Mouse (Mus musculus): ENCODE measurements around the gene Snrnp27.
A peak's percentile ranks its signal among the peaks of the same experiment; 100 is the strongest.

Gene Snrnp27

DNA sequence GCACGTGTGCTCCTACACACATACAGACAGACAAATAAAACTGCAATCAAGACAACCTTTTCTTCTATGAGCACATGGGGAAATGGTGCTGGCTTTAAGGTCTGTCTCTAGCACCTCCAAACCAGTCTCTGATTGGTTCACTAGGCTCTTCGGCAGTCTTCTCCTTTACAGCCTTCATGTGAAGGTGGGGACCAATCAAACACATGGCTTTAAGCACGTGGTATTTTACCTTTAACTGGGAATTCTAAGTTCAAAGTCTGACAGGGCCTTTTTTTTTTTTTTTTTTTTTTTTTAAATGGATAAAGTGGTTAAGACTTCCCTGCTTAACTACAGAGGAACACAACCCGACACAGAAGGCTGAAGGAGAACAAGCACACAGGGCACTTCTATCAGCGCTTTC is 19.2 kb downstream of the Snrnp27 start:
- DNase-seq (ENCODE audit: low read depth, low spot score): no peak

DNA sequence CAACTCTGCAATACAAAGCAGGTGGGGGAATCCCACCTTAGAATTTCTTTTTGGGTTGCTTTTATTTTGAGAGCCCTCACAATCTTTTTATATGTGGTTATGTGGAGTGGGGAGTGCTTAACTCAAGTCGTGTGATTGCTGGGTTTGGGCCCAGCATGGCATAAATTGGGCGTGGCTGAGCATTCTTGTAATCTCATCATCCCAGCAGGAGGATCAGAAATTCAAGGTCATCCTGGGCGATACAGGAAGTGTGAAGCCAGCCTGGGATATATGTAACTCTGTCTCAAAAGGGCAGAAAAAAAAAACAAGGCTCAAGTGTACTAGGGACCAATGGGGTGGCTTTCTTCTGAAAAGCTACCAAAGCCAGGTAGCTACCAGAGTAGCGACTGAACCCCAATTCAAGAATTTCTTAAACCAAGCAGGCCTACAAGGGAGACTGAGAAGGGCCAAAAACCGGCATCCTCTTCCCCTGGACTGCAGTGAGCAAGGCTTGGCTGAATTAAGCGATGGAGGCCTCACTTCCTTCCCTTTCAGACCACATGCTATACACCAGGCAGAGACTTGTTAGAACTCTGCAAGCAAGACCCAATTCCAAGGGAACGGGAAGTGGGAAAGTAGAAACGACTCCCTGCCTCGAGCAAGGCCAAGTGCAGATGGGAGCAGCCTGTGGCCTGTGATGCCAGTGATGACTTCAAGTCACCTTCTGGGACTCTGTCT is 24.0 kb downstream of the Snrnp27 start:
- peak; percentile 83 for DNase-seq (ENCODE audit: low read depth, low spot score)

DNA sequence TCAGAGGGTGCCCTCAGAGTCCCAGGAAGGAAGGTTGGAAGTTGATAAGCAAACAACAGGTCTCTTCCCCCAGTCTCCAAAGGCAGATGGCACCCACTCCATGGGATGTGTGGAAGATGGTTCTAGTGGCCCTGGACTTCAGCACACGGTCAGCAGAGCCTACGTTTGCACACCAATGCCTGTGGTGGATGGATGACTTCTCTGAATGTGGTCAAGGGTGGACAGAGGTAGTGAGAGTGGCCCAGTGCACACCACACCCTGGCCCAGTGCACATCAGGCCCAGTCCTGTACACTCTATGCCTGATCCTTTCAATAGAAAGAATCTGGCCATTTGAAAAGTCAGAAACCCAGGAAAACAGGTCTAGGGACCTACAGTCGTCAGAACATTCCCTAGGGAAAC is 25.8 kb downstream of the Snrnp27 start:
- no peak for DNase-seq (ENCODE audit: low read depth, low spot score)

DNA sequence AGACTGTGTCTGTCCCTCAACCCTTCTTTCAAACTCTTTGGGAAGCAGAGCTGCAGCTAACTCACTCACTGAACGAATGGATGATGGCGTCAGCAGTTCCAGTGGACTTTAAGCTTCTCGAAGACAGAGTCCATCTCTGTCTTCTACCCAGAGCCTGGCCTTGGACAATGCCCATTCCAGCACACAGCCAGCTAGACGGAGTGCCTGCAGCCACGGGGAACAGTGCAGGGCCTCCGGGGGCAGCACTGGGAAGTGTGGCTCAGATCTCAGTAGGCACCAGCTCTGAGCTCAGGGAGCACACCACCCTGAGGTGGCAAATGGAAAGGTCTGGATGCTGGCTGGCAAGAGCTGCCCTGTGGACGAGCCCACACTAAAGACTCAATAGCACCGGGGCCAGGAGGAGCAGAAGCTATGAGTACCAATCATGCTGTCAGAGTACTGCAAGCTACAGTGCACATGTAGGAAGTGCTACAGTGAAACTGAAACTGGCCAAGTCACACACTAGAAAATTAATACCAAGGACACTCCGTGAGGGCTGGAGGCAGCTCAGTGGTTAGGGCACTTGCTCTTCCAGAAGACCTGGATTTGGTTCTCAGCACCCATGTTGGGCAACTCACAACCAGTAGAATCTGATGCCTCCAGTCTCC is 29.9 kb downstream of the Snrnp27 start:
- no peak for DNase-seq (ENCODE audit: low read depth, low spot score)

DNA sequence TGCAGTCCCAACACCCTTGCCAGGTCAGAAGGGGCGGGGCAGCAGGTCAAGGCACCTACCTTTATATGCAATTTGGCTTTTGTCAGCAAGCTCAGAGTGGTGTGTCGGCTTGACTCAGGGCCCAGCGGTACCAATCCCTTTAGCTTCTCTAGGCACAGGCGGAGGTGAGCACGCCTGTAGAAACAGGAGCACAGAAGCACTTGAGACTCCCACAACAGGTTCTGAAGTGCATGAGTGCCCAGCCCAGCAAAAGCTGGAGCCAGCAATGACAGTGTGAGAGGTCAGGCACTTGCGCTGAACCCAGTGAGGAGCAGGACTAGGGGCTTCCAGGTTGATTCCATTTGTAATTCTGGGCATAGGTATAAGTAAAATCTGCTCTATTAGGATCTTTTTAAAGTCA is 31.3 kb downstream of the Snrnp27 start:
- DNase-seq (ENCODE audit: low read depth, low spot score): no peak

DNA sequence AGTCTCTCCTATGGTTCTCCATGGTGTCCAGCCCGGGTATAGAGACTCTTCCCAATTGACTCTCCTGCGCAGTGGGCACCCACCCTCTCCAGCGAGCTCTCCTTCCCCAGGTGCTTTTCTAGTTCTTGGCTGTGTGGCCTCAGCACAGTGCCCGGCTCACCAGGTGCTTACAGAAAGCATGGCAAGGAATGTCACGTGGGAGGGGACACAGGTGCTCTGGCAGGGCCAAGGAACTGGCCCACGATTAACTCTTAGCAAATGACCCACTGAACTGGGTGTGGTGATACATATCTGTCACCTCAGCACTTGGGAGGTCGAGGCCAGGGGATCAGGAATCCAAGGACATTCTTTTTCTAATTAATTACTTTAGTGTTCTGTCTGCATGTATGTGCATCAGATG is 38.2 kb downstream of the Snrnp27 start:
- no peak for DNase-seq (ENCODE audit: low read depth, low spot score)

DNA sequence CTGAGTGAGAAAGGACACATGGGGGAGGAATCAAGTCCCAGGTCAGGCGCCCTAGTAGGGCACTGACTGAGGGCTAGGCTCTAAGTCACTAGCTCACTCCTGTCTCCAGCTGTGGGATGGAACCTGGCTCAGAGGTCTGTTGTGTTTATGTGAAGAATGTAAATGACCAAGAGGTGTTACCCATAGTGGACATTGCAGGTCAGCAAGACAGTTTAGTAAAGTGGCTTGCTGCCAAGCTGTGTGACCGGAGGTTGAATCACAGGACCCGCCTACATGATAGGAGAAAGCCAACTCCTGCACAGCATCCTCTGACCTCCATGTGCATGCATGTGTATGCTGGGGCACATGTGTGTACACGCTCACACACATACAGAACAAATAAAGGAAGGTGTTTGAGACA is 38.8 kb downstream of the Snrnp27 start:
- DNase-seq (ENCODE audit: low read depth, low spot score): no peak

DNA sequence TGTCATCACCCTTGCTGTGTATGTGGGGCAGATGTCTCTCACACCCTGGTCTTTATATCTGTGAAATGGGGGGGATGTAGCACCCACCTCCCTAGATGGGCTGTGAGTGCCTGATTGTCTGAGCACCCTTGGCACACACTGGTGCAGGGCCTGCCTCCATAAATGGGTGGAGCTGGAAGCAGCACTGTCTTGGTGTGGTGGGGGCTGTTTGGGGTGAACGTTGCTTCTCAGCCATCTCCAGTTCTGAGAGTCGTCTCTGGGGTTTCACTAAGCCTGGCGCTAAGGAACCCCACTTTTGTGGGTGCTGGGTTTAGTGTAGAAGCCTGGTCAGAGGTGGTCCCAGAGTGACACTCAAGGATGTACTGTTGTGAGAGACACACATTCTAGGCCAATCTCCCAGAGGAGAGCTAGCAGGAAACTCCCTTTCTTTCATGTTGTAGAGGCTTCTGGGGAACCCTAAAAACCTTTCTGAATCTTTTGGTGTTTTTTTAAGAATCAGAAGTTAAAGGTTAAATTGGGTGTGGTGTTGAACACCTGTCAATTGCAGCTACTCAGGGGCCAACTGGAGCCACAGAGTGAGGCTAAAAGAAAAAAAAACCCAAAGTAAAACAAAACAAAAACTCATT is 39.4 kb downstream of the Snrnp27 start:
- DNase-seq (ENCODE audit: low read depth, low spot score): no peak

DNA sequence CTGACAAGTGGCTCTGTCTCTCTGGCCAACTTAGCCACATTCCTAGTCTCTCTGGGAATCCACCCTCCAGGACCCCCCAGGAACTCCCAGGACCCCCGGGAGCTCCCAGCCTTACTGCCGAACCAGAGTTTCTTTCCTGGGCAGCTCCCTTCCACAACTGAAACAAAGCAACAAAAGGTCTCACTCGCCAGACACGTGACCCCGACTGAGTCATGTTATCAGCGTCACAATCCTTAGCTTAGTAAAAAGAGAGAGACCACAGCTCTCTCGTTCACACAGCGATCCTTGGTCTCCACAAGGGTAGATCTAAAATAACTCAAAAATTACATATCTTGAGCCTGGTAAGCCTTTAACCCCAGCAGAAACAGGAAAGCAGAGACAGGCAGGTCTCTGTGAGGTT is 42.6 kb downstream of the Snrnp27 start:
- no peak for DNase-seq (ENCODE audit: low read depth, low spot score)

DNA sequence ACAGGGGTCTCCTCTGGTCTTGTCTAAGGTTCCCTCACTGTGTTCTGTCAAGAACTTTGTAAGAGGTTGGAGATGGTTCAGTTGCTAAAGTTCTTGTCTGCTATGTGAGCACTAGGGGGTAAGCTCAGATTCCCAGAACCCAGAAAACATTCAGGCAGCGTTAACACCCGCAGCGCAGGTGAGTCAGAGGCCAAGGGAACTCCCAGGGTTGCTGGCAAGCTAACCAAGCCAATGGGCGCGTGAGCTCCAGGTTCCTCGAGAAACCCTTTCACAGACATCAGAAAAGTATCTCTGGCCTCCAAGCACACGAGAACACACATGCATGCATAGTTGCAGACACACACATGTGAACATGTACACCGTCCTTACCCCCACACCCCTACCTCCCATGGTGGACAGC is 43.5 kb downstream of the Snrnp27 start:
- DNase-seq (ENCODE audit: low read depth, low spot score): peak; percentile 37

DNA sequence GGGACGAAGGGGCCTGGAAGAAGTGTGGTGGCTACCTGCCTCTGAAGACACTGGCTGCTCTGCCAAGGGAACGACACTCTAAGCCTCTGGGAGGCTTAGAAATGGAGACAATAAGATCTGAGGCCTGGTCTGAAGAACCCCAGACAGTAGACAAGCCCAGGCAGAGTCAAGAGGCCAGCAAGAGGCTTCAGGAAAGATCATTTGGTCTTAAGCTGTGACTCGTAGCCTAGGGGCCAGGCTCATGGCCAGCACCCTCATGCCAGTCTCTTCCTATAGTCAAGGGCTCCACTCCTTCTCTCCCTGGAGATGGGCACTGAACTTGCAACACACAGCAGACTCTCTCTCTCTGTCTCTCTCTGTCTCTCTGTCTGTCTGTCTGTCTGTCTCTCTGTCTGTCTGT is 44.2 kb downstream of the Snrnp27 start:
- DNase-seq (ENCODE audit: low read depth, low spot score): no peak

DNA sequence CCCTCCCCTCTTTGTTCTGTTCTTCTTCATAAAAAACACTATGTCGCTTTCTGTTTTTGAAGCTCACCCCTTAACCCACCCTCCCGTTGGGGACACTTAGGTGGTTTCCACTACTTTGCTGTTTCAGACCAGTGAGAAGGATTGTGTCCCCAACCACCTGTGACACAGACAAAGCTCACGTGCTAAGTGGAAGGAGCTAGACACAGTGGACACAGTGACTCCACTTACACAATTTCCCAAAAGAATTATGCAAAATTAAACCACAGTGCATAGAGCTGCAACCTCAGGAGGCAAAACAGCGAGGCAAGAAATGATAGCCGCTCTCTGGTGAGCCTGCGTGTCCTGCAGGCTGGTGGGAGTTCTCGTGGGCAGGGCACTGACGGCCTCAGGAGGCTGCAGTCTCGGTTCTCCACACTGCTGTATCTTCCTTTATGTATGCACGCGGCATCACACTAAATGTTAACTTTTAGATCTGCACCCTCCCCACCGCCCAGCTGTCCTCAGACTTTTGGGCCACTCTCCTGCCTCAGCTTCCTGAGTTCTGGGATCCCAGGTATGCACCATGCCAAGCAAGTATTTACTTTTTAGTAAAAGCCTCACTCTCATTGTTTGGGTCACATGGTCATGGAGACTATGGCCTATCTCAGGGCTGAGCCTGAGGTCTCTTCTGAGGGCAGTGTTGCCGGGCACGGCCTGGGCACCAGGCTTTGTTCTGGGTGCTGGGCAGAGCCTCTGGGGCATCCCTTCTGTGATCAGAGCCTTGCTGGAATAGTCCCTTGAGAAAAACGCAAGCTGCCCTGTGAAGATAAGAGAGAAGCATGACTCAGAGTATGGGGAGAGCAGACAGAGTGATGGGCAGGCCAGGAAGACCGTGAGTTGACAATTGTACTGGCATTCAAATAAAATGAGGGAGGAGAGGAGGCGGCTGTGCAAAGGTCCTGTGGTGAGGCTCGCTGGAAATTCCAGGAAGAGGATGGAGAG is 44.9 kb downstream of the Snrnp27 start:
- DNase-seq (ENCODE audit: low read depth, low spot score): peak; percentile 92

DNA sequence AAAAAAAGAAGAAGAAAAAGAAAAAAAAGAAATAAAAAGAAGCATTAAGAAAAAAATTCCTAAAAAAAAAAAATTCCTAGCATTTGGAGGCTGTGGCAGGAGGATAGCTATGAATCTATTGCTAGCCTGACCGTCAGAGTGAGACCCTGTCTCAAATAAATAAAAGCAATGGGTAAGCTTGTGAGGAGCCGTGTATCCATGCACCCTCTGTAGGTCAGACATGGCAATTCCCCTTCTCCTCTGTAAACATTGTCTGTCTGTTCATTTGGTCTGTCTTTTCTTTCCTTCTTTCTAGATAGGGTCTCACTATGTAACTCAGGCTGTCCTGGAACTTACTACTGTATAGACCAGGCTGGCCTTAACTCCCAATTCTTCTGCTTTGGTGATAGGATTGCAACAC is 45.9 kb downstream of the Snrnp27 start:
- peak; percentile 44 for DNase-seq (ENCODE audit: low read depth, low spot score)

DNA sequence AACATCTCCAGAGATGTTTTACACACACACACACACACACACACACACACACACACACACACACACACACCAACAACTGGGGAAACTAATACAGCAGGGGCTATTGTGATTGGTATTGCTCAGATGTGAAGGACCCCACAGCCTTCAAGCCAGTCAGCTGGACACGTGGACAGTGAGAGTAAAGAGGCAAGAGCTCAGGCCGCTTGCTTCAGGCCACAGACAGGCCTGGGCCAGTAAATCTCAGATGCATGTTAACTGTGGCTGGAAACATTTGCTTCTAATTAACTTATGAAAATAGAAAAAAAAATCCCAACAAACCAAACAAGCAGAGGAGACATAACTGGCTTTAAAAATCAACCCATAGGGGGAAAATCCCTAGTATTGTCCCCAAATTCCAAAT is 46.5 kb downstream of the Snrnp27 start:
- no peak for DNase-seq (ENCODE audit: low read depth, low spot score)

DNA sequence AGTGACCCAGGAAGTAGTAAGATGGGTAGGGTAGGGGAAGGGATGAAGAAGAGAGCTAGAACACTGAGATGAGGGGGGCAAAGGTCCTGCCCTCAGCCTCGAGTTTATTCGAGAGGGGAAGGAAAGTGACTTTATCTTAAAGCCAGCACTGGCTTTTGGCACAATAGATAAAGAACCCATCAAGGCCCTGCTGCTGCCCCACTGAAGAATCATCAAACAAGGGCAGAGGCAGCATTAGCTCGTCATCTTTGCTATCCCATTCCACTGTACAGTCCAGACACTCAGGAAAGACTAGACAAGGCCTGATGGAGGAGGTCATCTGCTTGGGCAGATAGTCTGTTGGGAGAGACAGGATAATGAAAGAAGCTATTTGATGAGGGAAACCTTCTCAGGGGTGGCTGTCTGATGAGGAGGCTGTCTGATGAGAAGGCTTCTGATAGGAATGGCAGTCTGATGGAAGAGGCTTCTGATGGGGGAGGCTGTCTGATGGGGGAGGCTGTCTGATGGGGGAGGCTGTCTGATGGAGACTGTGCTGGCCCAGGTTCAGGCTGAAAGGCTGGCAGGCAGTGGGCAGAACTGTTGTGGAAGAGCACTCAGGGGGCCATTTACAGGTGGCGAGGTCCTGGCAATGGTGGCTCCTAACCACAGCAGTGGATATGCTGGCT is 47.0 kb downstream of the Snrnp27 start:
- DNase-seq (ENCODE audit: low read depth, low spot score): peak; percentile 74

DNA sequence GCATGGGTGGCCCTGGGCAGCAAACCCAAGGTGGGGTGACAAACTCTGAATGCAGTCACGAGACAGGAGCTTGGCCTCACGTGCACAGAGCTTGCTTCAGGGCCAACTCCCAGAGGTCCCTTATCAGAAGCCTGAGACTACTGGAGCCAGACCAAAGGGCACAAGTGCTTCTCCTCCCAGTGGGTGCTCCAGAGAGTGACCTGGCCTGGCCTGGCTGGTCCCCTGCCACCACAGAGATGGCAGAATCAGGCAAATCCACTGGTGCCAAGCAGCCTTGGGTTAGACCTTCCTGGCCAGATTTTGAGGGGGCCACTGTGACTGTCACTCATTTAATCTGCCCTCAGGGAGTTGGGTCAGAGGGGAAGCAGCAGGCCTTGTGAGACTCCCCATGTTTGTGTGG is 47.8 kb downstream of the Snrnp27 start:
- peak; percentile 65 for DNase-seq (ENCODE audit: low read depth, low spot score)

DNA sequence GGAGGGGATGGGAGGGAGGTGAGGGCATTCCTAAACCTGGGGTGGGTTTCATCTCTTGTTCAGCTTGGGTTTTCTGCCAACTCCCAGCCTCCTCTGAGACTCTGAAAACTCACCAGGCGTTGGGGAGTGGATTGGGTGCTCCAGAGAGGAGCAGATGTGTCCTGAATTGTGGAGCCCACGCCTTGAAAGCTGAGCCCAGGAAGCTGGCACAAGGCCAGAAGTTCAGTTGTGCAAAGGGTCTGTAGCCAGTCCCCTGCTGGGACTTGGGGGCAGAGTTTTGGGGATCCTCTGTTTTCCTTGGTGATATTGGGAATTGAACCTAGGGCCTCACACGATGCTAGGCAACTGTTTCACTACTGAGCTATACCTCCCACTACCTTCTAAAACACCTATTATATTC is 54.2 kb downstream of the Snrnp27 start:
- no peak for DNase-seq (ENCODE audit: low read depth, low spot score)

DNA sequence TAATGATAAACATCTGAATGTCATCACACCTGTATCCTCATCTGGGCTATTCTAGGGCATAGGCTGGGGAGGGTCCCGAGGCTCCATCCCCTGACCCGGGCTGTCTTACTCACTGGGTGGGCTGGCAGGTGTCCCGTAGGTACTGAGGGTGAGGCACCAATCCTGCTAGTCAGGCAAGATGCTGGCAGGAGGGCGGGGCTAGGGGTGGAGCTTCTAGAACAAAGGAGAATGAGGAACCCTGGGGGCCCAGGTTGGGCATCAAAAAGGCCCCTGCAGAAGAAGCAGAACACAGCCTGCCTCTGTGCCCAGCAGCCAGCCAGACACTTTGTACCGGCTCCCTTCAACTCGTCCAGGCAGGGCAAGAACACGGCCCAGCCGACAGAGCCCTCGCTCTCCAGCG is 56.4 kb downstream of the Snrnp27 start, which contains the start of gene Asprv1:
Gene Asprv1 (plus strand): TSS at position 219 of the 400 bp plus-strand sequence.
- no peak for DNase-seq (ENCODE audit: low read depth, low spot score)

All from c-Kit-negative CD71-positive TER-119-positive erythroid progenitor cells, embryonic 14.5 days (primary cell).